Mouse (Mus musculus) right cerebral cortex, adult 2 months (tissue): ENCODE results near the gene Lhx5.

Experiments
- DNase-seq, 2 experiments: peaks; one replicate each; pipeline ENCODE4 v3.0.0; 2021 to 2022; ENCODE audit warnings: low spot score in 2 of 2

Gene Lhx5

DNA sequence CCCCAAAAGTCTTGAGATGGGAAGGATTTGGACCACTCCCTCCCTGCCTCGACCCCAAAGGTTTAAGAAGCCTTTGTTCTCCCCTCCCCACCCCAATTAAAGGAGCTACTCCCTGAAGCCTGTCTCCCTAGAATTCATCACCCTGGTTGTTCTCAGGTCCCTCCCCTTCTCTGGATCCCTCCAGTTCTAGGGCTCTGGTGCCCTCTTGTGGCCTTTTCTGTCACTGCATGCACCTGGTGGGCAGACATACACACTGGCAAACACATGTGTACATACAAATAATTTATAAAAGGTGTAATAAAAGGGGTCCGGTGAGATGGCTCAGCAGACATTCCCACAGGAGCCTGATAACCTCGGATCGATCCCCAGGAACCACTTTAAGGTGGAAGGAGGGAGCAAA is 32.8 kb downstream of the Lhx5 start:
- DNase-seq, result no peak

DNA sequence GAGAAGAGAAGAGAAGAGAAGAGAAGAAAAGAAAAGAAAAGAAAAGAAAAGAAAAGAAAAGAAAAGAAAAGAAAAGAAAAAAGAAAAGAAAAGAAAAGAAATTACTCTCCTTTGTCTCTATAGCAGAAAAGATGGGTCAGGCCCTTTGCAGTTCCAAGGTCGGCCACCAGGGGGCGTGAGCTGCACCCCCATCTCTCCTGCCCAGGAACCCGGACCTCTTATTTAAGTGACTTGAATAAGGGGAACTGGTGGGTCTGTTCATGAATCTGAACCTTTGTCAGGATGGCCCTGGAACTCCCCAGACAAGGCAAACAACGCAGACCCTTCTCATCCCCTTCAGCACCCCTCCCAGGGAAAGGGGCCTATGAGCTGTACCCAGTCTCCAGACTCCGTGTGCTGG is 33.6 kb downstream of the Lhx5 start:
- no peak for DNase-seq

DNA sequence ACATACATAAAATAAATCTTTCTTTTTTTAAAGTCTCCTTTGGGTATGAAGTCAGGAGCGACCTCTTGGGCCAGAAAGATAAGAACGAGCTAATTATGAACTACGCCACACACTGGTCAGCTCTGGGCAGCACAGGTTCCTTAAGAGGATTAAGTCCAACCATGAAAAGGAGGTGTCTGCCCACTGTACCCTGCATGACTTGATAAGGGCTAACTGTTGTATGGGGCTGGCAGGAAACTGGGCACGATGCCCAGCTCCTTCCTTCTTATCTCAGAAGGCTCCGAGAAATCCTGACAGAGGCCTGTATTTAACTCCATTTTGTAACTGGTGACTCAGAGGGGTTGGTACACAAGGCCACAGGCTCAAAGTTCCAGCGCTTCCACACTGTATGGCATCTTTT is 34.4 kb downstream of the Lhx5 start:
- DNase-seq, result no peak

DNA sequence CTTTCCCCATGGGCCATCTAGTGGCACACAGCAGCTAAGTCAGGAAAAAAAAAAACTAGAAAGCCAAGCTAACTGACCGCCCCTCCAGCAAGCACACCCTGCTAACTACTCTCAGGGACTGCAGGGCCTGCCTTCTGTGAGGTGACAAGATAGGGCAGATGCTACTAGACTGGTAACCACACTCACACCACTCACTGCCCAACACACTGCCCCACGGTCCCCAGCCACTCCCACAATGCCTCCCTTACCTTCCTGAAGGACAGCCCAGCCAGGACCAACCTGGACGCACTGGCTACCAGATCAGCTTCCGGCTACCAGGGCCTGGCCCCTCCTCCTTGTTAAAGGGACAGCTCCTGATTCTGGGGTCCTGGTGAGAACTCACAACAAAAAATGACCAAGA is 35.5 kb downstream of the Lhx5 start:
- no peak for DNase-seq

DNA sequence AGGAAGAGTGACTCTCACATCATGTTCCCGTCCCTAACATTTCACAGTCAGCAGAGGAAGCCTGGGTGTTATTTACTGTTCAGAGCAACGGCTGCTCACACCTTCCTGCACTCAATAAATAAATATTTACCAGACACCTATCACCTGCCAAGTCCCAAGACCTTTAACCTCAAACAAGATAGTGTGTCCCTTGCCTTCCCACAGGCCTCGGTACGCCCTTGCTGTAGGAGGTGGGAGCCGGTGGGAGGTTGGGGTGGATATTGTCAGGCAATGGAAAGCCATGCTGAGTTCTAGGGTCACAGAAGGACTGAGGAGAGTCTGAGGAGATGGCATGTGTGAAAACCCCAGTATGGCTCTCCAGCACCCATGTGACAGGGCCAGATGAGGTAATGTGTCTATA is 36.8 kb downstream of the Lhx5 start:
- DNase-seq, result no peak

DNA sequence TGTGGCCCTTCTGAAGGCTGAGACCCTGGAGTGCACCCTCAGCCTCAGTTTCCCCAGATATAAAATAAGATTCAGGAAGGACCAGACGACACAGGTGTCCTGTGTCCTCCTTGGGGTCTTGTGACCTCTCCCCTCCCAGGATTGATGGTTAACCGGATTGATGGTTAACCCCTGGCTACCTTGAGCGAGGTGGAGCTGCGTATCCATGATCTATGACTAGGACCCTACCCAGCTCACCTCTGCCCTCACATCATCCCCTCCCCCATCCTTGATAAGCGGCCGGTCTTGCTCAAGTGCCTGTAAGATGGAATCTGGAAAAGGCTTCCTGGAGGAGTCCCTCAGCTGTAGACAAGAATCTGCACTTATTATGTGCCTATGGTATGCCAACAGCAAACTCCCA is 37.3 kb downstream of the Lhx5 start:
- no peak for DNase-seq

DNA sequence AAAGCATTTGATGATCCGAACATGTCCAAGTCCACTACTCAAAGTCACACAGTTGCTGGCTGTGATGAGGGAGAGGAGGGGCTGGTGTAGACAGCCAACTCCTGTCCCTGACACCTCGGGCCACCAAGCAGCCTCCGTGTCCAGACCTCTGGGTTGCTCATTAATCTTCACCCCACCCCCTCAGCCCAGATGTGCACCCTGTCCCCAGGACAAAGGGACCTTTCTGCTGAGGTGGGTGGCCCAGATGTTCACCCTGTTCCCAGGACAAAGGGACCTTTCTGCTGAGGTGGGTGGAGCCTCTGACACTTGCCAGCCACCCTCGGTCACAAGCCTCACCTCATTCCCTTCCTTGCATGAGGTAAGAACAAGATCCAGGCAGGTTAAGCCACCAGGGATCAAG is 40.0 kb downstream of the Lhx5 start:
- no peak for DNase-seq

DNA sequence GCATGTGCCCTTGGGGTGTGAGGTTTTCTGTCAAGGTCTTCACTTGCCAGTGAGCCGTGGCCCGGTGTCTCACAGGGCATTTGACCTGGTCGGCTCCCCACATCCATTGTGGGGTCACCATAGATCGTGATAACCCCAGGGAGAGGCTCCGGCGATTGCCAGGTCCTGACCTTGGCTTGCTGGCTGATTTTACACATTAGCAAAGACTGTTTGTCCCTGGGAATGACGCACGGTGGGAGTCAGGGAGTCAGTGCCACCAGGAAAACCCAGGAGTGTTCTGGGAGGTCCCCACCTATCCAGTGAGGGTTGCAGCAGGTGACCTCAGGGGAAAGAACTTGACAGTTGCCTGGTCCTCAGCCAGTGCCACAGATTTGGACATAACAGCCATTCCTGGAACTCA is 41.3 kb downstream of the Lhx5 start, which contains the start of gene Sdsl:
Gene Sdsl (minus strand): TSS at position 41 of the 400 bp plus-strand sequence.
- DNase-seq, result no peak

DNA sequence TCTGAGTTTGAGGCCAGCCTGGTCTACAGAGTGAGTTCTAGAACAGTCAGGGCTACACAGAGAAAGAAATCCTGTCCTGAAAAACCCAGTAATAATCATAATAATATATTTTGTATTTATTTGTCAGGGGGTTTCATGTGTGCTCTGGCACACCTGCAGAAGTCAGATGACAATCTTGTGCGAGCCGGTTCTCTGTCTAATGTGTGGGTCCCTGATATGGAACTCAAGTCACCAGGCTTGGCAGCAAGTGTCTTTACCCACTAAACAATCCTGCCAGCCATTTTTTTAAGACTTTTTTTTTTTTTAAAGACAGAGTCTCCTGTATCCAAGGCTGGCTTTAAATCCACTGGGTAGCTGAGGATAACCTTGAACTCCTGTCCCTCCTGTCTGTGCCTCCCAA is 41.9 kb downstream of the Lhx5 start:
- DNase-seq, result no peak

DNA sequence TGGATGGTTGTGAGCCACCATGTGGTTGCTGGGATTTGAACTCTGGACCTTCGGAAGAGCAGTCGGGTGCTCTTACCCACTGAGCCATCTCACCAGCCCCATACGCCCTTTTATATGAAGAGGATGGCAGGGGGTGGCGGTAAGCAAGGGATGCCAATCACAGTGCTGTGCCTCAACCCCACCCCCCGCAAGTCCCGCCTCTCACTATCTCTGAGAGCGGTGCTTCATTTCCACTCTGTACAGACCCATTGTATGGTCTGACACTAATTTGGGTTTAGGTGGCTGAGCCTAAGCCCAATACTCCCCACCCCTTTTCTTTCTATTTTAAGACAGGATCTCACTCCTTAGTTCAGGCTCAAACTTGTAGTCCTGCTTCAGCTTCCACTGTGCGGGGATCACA is 44.4 kb downstream of the Lhx5 start:
- DNase-seq, result no peak

DNA sequence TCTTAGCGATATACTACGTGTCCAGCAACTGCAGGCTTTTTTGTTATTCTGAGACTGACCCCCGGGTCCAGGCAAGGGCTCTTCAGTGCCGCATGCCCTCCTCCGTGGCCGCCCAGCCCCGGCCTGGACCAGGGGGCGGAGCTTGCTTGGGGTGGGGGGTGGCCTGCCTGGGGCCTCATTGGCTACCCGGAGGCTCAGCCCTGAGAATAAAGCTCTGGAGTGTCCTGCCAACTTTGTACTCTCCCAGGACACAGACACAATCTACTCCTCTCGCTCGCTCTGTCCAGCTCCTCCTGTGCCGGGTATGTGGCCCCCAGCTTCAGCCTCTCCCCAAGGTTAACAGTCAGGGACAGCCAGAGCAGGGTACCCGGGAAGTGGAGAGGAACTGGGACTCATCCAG is 44.8 kb downstream of the Lhx5 start, which contains the start of gene Sds:
Gene Sds (plus strand): TSS at position 231 of the 400 bp plus-strand sequence.
- no peak for DNase-seq

DNA sequence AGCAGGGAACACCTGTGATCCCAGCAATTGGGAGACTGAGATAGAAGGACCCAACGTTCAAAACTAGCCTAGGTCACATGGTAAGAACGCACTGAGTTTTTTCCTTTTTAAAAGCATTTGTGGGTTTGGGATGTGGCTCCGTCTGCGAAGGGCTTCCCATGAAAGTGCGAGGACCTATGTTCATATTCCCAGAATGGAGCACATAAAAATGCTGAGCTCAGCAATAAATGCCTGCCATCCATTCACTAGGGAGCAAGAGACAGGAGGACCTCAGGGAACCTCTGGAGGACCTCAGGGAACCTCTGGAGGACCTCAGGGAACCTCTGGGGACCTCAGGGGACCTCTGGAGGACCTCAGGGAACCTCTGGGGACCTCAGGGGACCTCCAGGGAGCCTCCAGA is 46.5 kb downstream of the Lhx5 start:
- DNase-seq, result no peak

DNA sequence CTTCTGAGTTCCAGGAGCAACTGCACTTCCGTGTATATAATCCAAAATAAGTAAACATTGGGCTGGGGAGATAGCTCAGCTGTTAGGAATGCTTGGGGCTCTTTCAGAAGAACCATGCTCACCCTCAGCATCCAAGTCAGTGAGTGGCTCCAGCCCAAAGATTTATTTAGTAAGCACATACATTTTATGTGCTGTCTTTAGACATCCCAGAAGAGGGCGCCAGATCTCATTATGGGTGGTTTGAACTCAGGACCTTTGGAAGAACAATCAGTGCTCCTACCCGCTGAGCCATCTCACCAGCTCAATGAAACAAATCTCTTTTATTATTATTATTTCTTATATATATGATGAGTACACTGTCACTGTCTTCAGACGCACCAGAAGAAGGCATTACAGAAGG is 48.0 kb downstream of the Lhx5 start:
- DNase-seq, result no peak

DNA sequence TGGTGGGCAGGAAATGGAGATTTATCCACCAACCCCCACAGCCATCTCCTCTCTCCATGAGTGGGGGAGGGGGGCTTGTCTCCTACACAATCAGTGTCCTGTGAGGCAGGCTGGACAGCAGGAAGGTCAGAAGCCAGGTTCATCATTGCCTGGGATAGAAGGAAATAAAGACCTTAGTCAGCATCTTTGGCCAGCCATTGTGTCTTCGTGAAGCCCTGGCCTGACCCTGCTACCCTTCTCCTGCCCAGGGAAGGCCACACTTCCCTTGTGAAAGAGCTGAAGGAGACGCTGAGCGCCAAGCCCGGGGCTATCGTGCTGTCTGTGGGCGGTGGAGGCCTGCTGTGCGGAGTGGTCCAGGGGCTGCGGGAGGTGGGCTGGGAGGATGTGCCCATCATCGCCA is 49.7 kb downstream of the Lhx5 start:
- no peak for DNase-seq

DNA sequence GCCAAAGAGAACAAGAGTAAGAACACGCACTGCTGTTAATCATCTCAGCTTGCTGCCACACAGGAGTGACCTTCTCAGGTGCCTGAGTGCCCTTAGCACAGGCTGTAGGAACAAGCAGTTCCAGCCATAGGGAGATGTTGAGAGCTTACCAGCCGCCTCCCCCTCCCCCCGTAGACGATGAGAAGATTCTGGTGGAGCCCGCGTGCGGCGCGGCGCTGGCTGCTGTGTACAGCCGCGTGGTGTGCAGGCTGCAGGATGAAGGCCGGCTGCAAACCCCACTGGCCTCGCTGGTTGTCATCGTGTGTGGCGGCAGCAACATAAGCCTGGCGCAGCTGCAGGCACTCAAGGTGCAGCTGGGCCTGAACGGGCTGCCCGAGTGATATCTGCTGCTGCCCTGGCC is 51.9 kb downstream of the Lhx5 start:
- DNase-seq, result no peak

DNA sequence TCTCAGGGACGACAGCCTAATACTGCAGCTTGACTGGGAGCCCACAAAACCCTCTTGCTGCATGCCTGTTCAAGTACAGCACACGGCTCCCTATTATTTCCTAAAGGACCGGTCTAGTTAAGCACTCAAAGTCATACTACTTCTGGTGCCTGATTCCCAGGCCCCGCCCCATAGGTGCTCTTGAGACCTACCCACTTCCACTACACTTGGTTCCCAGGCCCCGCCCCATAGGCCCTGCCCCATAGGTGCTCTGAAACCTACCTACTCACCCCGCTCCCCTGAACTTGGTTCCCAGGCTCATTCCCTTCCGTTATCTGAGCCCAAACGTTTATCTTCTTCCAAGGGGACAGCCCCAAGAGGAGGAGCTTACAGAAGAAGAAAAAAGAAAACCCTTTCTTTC is 56.3 kb downstream of the Lhx5 start:
- no peak for DNase-seq

DNA sequence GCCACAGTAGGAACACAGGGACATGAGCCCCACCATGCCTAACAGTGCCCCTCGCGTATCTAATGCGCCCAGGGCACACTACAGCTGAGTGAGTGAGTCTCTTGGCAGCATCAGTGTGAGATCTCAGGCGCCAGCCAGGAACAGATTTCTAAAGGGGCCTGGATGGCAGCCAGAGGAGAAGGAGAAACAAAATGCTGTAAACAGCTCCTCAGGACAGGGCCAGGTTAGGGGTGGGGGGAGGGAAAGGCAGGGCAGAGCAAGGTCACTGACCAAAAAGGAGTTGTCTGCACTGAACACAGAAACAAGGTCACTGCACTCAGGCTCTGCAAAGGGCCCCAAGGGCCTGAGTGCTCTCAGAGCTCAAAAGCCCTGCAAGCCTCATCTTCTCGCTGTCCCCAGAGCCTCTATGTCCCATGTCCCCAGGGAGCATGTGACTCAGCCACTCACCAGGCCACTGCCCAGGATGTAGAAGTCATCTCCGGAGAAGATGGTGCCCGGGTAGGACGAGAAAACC is 59.2 kb downstream of the Lhx5 start:
- DNase-seq, result peak in 1 of 2 experiments; percentile 35
